Mouse (Mus musculus): Measurements from ENCODE around the gene Spsb3. TPM values are rescaled to one million over a fixed set of nuclear protein-coding genes. Genes with fewer than 3 reads are reported as not detected.

Gene Spsb3
- total and polyA plus RNA-seq, 3 experiments = 30.4 to 47.0 (median 33.8) TPM

GRCm38 (mm10) chr17:24891321-24891720 lies 4.9 kb downstream of the Spsb3 start:
- Histone ChIP-seq H3K36me3 (ENCODE audit: control insufficient read depth, insufficient read depth, low read length) (no peaks in the 10 kb centered on the region), H3K9ac (ENCODE audit: low read depth, low read length) (no peak overlapping the region), H3K79me2 (replicated peaks; ENCODE audit: control insufficient read depth, insufficient read depth, low read length) (no peaks in the 10 kb centered on the region), H3K4me3 (no peak overlapping the region), H3K27ac (no peak overlapping the region), H3K27me3 (ENCODE audit: control insufficient read depth, insufficient read depth, low read length) (no peaks in the 10 kb centered on the region), H3K4me1 (ENCODE audit: control insufficient read depth, insufficient read depth, low read length) (peaks cover 7% of the 10 kb centered on the region; the same call in 1 of the 2 replicates)
- intact Hi-C loops (cut with DNase I) = no loop called here
- 71% methylated on average over 13 of the region's 13 CpGs for WGBS
- no peak for TF ChIP-seq POLR2A (IDR thresholded peaks at IDR 0.05; ENCODE audit: insufficient read depth, low read depth, low read length)
- TF ChIP-seq CTCF (IDR thresholded peaks at IDR 0.05) = no peak
- TF ChIP-seq EP300 (IDR thresholded peaks at IDR 0.05; ENCODE audit: insufficient read depth, low read depth, low read length) = no peak
- no peak for DNase-seq

- H3K36me3 ChIP-seq (ENCODE audit: control insufficient read depth, insufficient read depth, low read length) = no peaks in the 10 kb centered on the region
- no peaks in the 10 kb centered on the region for H3K27me3 ChIP-seq (ENCODE audit: control insufficient read depth, insufficient read depth, low read length)
- H3K79me2 ChIP-seq (replicated peaks; ENCODE audit: control insufficient read depth, insufficient read depth, low read length) = no peaks in the 10 kb centered on the region
- intact Hi-C loops (cut with DNase I) = no loop called here
- no peak for TF ChIP-seq POLR2A (IDR thresholded peaks at IDR 0.05; ENCODE audit: insufficient read depth, low read depth, low read length)
- no peak for TF ChIP-seq EP300 (IDR thresholded peaks at IDR 0.05; ENCODE audit: insufficient read depth, low read depth, low read length)
- TF ChIP-seq CTCF (IDR thresholded peaks at IDR 0.05) = no peak
- WGBS = 84% methylated on average over 12 of the region's 12 CpGs
- no peak overlapping the region for H3K4me3 ChIP-seq
- no peak overlapping the region for H3K9ac ChIP-seq (ENCODE audit: low read depth, low read length)
- H3K4me1 ChIP-seq (ENCODE audit: control insufficient read depth, insufficient read depth, low read length) = peaks cover 5% of the 10 kb centered on the region; the same call in 1 of the 2 replicates
- no peak overlapping the region for H3K27ac ChIP-seq
- DNase-seq = no peak
Measured at GRCm38 (mm10) chr17:24892785-24893184, 6.3 kb downstream of the Spsb3 start.

GRCm38 (mm10) chr17:24893276-24893675 lies 6.8 kb downstream of the Spsb3 start:
- Histone ChIP-seq H3K9ac (ENCODE audit: low read depth, low read length) (no peak overlapping the region), H3K27me3 (ENCODE audit: control insufficient read depth, insufficient read depth, low read length) (no peaks in the 10 kb centered on the region), H3K4me3 (no peak overlapping the region), H3K36me3 (ENCODE audit: control insufficient read depth, insufficient read depth, low read length) (no peaks in the 10 kb centered on the region), H3K79me2 (replicated peaks; ENCODE audit: control insufficient read depth, insufficient read depth, low read length) (no peaks in the 10 kb centered on the region), H3K27ac (no peak overlapping the region), H3K4me1 (ENCODE audit: control insufficient read depth, insufficient read depth, low read length) (peaks cover 4% of the 10 kb centered on the region; the same call in 1 of the 2 replicates)
- WGBS = 94% methylated on average over 2 of the region's 2 CpGs
- intact Hi-C loops (cut with DNase I) = no loop called here
- TF ChIP-seq CTCF (IDR thresholded peaks at IDR 0.05) (no peak), POLR2A (IDR thresholded peaks at IDR 0.05; ENCODE audit: insufficient read depth, low read depth, low read length) (no peak), EP300 (IDR thresholded peaks at IDR 0.05; ENCODE audit: insufficient read depth, low read depth, low read length) (no peak)
- no peak for DNase-seq

GRCm38 (mm10) chr17:24894061-24894994 lies 7.9 kb downstream of the Spsb3 start:
- 10% methylated on average over 31 of the region's 31 CpGs for WGBS
- intact Hi-C loops (cut with DNase I) = no loop called here

GRCm38 (mm10) chr17:24894995-24895547 lies 8.6 kb downstream of the Spsb3 start, which contains the start of the genes Eme2 and Mrps34:
Gene Eme2 (minus strand): TSS chr17:24895087.
Gene Mrps34 (plus strand): TSS chr17:24895116.
- Histone ChIP-seq H3K9ac (ENCODE audit: low read depth, low read length) (peak within 1 kb of the TSS; percentile 94), H3K27me3 (ENCODE audit: control insufficient read depth, insufficient read depth, low read length) (no peaks in the 10 kb centered on the region), H3K4me1 (ENCODE audit: control insufficient read depth, insufficient read depth, low read length) (peaks cover 3% of the 10 kb centered on the region), H3K4me3 (peak within 1 kb of the TSS; percentile 93), H3K79me2 (replicated peaks; ENCODE audit: control insufficient read depth, insufficient read depth, low read length) (no peaks in the 10 kb centered on the region), H3K27ac (peak within 1 kb of the TSS; percentile 92), H3K36me3 (ENCODE audit: control insufficient read depth, insufficient read depth, low read length) (no peaks in the 10 kb centered on the region)
- DNase-seq = peak; percentile 86 to 88
- TF ChIP-seq POLR2A (IDR thresholded peaks at IDR 0.05; ENCODE audit: insufficient read depth, low read depth, low read length) (peak; percentile 82), CTCF (IDR thresholded peaks at IDR 0.05) (no peak), EP300 (IDR thresholded peaks at IDR 0.05; ENCODE audit: insufficient read depth, low read depth, low read length) (peak; percentile 72; the same call in 1 of the 2 replicates)
- WGBS = under 1% methylated on average over 62 of the region's 62 CpGs
- intact Hi-C loops (cut with DNase I) = no loop called here

More at GRCm38 (mm10) chr17:24894061-24894994, 7.9 kb downstream of the Spsb3 start:
- no peaks in the 10 kb centered on the region for H3K79me2 ChIP-seq (replicated peaks; ENCODE audit: control insufficient read depth, insufficient read depth, low read length)
- H3K9ac ChIP-seq (ENCODE audit: low read depth, low read length) = peak overlapping the region; percentile 94
- peak overlapping the region; percentile 93 for H3K4me3 ChIP-seq
- peaks cover 3% of the 10 kb centered on the region for H3K4me1 ChIP-seq (ENCODE audit: control insufficient read depth, insufficient read depth, low read length)
- no peak for DNase-seq
- TF ChIP-seq CTCF (IDR thresholded peaks at IDR 0.05) = no peak
- TF ChIP-seq POLR2A (IDR thresholded peaks at IDR 0.05; ENCODE audit: insufficient read depth, low read depth, low read length) = no peak
- no peak for TF ChIP-seq EP300 (IDR thresholded peaks at IDR 0.05; ENCODE audit: insufficient read depth, low read depth, low read length)
- H3K36me3 ChIP-seq (ENCODE audit: control insufficient read depth, insufficient read depth, low read length) = no peaks in the 10 kb centered on the region
- H3K27ac ChIP-seq = peak overlapping the region; percentile 92
- H3K27me3 ChIP-seq (ENCODE audit: control insufficient read depth, insufficient read depth, low read length) = no peaks in the 10 kb centered on the region

Measured in heart, adult 2 months (tissue).